Mouse (Mus musculus) heart, adult 8-10 months (tissue): ENCODE results near the gene Foxn3. TPM values are rescaled to one million over a fixed set of nuclear protein-coding genes. Genes with fewer than 3 reads are reported as not detected.
A peak's percentile ranks its signal among the peaks of the same experiment; 100 is the strongest.

Experiments used
- DNase-seq: peaks from one replicate; pipeline ENCODE4 v3.0.0; 2022; ENCODE audit warnings: low spot score
- total RNA-seq, 4 experiments: library from RNA; stranded (reverse); gene quantifications; 2 replicates each; pipeline ENCODE4 v1.2.4; 2022

Gene Foxn3
- total RNA-seq, 4 experiments from 2014 or later = 98.7 to 128 (median 104) TPM

DNA sequence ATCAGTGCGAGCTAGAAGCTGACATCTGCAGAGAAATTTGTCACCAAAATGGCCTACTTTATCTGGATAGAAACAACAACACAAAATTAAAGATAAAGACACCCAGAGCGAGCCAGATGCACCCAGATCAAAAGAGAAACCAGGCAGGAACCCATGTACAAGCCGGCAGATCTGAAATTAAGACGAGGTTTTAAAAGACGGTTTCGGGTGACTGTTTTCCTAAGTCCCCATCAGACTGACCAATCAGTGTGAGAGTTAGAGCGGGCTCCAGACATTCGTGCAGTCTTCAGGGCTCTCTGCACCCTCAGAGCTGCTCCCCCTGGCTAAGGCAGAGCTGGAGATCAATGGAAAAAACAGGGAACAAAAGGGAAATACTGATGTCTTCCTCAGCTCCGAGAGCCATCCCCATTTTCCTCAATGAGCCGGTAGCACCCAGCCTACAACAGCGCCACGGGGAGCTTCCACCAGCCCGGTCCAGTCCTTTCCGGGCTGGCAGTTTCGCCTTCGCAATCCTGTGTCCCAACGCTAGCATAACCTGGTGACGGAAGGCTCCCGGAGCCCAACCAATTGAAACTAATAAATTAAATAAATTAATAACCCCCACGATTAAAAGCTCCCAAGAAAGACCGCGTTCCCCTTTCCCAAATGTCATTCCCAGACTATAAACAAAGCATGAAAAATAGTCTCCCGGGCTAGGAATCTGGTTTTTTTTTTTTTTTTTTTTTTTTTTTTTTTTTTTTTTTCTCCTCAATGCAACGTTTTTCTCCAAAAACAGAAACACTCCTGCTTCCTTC lies 1.1 kb downstream of the Foxn3 start:
- DNase-seq = peak; percentile 70

DNA sequence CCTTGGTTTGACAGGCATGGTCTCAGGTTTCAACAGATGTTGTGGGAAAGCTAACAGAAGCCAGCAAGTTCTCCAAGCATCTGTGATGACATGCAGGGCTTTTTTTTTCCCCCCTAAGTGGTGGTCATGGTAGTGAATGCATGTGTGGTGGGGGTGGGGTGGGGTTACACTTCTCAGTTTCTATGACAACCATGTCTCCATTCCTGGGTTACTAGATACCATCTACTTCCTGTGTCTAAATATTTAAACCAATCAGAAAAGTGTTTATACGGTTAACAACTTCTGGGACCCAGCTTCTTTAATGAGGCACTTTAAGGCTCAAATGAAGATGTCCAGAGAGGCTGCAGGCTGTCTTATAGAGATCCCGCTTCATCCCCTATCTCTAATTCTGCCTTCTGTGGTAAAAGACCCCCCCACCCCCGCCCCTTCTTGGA lies 2.0 kb downstream of the Foxn3 start:
- no peak for DNase-seq

DNA sequence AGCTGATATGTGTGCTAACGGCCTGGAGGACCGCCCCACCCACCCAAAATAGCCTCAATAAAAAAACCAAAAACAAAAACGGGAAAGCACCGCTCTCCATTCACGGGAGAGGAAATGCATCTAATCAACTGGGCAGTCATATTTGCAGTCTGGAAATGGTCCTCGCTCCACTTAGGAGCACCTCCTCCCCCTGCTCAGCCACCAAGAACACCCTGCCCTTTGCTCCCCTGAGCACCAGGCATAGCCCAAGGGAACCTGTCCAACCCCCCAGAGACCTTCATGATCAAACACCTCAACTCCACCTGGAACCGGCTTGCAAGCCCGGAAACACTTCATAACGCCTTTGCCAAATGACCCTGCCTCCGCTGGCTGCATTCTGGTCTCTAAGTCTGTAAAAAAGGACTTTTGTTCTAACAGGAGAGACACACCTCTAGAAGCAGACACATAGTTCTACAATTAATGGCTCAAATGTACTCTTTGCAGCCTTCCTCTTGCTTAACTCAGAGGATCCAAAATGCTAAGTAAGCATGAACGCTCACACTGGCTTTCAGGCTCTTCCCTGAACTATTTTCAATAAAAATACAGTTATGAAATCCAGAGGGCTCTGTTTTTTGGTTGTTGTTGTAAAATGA lies 2.6 kb downstream of the Foxn3 start:
- DNase-seq = peak; percentile 55

DNA sequence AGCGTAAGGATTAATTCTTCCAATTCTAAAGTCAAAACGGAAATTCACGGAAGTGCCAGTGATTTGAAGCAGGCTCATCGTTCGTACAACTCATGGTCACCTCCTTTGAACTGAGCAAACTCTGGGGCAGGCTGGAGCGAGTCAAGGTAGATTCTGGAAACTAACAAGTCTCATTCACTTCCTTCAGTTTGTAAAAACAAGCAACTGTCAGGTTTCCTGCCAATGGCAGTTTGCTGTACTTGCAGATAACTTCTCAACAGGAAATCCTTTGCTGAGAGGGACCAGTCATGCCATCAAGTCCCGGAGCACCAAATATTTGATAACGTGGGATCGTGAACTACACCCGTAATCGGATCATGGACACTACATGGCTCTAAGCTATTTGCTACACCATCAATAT lies 3.9 kb downstream of the Foxn3 start:
- peak; percentile 33 for DNase-seq

DNA sequence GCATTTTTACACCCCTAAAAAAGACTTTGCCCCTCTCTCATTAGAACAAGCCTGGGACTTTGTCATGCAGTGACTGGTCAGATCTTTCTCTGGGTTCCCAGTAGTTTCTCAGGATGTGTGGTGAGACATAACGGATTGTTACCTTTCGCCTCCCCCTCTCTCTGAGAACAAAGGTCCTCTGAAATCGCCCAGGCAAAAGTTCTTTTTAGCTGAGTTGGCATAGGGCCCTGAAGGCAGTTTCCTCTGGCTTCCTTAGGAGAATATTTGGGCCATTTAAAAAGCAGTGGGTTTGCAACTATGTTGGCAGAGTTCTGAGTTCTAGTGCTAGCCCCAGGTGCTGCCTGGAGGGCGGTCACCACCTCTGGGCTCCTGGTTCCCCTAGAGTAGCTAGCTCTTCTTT lies 4.9 kb downstream of the Foxn3 start:
- DNase-seq = no peak

DNA sequence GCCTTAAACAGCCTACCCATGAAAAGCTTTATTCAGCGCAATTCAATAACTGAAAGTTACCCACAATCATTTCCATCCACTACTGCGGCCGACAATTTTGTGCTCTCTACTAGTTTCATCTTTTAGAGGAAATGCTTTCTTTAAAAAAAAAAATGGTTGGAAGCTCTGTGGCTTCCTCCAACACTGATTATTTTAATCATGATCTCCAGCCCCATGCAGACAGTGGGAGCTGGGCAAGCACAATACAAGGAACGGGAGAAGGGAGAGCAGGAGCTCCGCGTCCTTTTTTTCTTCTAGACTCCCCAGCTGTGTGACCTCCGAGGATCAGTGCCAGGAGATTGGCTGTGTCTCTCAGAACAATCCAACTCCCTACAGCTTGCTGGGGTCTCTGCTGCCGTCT lies 5.9 kb downstream of the Foxn3 start:
- DNase-seq = no peak

DNA sequence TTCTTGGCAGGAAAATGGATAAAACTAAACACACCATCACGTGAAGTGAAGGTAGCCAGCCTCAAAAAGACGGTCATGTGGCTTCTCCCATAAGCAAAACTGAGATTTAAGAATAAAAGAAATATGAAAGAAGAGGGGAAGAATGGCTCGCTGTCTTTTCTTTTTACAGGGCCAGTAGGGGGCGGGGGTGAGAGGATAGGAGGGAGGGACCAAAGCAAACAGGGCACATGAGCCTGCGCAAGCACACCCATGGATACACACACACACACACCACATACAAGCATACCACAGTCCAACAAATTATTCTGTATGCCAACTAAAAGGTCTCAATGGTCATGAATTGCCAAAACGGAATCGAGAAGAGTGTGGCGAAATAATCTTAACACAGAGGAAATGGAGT lies 12.8 kb downstream of the Foxn3 start:
- DNase-seq = no peak

DNA sequence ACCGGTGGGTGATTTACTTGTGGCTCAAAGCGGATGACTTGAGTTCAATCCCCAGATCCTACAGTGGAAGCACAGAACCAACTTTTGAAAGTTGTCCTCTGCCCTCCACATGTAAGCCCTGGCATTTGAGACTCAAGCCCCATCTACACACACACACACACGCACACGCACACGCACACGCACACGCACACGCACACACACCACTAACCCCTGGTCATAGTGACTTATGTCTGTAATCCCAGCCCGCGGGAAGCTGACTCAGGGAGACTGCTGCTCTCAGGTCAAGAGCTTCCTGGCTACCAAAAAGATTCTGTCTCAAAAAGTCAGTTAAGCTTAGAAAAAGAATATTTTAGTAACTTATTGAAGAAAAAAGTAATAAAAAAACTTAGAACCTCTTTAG lies 13.6 kb downstream of the Foxn3 start:
- no peak for DNase-seq

DNA sequence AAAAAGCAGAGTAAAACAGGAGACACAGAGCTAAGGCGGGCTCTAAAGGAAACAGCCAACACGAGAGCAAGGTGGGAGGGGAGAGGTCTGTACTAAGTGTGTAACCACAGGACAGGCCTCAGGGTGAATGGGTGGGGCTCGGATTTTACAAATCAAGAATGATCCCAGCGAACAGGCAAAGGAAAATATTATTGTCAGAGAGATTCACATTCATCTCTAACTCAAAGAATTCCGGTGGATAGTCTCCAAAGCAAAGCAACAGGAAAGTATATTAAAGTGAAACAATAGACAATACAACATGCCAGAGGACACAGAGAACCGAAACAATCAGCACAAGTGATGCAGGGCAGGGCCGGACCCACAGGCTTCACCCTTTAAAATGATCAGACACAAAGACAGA lies 15.0 kb downstream of the Foxn3 start:
- DNase-seq = peak; percentile 35

DNA sequence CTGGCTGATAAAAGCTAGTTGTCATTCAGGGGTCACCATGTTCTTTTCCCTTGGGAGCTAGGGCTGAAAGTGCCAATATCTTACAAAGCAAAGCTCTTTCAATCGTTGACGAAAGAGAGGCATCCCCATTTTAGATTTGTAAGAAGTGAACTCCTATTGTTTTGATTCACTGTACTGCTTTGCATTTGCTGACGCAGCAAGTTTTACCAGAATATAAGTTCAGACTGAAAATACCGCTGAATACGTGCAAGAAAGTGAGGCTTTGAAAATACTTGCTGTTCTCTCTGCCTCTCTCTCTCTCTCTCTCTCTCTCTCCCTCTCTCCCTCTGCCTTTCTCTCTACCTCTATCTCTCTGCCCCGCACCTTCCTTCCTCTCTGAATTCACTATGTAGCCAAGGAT lies 16.1 kb downstream of the Foxn3 start:
- no peak for DNase-seq

DNA sequence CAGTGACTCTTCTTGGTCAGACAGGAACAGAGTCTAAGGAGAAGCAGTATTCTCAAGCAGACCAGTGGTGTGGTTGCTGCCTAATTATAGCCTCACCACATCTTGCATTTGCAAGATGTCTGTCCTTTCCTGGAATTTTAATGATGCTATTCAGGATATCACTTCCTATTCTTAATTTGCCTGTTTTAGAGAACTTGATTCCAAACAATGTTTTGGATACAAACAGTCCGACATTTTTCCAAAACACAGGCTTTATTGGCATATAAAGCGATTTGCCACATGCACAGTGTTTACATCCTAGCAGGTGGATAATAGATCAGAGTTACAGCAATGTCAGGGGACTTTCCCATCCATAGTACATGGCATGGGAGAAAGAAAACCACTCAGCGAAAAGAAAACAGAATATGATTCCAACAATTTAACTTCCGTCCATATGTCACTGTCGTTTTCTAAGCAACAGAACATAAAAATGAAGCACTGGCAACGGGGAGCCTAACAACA lies 18.1 kb downstream of the Foxn3 start:
- peak; percentile 69 for DNase-seq

DNA sequence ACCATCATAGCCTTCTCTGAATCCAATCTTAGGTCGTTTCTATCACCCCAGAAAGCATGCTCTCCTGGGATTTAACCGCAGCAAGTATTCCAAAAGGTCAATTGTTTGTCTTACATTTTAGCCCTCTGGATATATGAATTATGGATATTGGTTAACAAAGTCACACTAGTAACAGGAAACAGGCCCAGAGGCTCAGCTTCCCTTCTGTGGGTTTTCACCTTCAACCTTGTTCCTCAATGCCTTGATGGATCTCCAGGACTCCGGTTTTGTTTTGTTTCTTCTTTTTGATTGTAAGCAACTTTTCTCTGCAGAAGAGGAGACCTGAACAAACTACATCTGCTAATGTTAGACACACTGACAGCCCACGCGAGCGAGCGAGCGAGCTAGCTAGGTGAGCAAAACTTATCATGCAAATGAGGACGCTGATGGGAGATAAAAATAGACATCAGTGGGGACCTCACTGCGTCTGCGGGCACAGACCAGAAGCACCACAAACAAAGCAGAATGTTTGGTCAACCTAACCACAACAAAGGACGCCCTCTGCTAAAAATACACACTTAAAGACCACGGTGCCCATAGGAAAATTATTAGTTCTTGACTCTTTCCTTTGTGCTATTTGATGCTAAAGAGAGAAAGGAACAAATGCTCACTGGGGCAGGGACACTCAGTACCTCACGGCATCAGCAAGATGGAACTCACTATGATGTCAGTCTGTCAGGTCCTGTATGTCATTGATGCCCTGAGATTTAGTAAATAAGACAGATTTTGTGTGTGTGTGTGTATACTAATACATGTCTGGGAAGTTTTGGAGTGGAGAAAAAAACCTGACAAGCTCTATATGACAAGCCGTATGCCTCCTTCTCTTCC lies 18.9 kb downstream of the Foxn3 start:
- DNase-seq = no peak

DNA sequence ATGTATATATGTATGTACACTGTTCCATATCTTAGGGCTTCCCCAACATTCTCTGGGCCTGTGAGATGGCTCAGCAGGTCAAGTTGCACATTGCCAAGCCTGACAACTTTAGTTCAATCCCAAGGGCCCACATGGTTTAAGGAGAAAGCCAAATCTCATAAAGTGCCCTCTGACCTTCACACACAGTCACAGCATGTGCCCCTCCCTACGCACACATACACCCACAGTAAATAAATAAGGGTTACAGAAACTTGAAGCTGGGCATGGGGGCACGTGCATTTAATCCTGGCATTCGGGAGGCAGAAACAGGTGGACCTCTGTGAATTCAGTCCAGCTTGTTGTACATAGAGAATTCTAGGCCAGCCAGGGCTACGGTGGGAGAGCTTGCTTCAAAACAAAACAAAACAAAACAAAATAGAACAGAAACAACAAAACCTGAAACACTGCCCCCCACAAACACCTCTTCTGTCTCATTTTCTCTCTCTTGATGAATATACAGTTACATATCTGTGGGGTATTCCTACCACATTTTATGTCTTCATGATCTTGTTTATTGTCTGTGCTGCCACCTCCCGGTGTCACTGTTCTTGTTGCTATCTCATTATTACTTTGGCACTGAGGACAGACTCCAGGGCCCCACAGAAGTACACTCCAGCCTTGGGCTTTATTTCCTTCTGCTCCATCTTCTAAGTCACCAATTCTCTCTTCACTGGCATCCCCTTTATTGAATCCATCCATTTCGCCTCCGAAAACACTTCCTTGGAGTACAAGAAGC lies 19.8 kb downstream of the Foxn3 start:
- no peak for DNase-seq

DNA sequence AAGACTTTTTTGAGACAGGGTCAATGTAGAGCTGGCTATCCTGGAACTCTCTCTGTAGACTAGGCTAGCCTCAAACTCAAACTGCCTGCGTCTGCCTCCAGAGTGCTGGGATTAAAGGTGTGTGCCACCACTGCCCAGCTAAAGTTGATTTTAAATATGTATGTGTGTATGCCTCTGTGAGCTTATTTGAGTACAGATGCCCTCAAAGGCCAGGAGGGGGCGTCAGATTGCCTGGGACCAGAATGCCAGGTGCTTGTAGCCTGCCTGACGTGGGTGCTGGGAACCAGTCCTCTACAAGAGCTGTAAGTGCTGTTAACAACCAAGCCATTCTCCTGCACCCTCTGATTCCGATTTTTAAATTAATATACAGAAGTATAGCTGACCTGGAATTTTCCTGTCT lies 23.2 kb downstream of the Foxn3 start:
- no peak for DNase-seq

DNA sequence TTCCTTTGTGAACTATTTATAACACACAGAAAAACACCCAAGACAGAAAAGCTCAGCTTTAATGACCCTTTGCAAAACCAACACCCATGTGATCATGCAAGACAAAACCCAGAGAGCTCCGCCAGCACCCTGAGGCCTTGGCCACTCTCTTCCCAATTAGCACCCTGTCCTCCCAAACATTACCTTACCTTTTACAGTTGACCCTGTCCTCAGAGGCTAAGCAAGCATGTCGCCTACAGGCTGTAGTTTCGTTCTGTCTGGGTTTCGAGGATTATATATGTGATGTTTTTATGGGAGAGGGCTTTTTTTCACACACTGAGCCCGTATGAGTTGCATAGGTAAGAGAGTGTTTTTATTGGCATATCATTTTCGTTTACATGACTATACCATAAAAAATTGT lies 26.1 kb downstream of the Foxn3 start:
- no peak for DNase-seq

DNA sequence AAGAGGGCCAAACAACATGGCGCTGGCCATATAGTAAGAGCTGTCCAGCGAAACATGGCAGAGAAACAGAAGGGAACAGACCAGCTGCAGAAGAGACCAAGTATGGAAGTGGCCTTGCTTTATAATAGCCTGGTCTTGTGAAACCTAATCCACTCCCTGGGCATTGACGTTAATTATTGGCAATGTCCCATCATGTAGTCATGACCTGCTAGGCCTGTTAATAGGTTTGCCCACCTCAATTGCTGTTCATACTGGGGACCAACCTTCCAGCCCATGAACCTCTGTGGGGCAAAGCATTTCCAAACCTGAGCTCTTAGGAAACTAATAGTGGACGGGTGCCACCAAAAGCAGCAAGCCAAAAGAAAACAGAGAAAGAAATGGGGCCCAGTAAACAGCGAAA lies 27.0 kb downstream of the Foxn3 start:
- no peak for DNase-seq

DNA sequence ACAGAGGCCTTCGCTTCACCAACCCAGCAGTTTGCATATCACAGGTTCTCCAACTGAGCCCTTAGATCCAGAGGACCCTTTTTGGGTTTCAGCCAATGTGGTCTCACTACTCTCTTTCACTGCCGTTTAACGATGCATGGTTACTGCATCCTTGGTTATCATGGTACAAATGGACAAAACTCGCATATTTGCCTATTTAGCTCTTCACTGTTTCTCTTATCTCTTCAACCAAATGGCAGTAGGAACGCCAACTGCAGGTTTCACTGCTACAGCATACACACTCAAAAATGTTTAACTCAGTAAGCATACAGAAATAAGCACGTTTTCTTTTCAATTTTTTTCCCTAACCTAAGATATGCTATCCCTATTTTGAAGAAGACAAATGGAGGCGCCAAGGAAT lies 31.0 kb downstream of the Foxn3 start:
- DNase-seq = no peak

DNA sequence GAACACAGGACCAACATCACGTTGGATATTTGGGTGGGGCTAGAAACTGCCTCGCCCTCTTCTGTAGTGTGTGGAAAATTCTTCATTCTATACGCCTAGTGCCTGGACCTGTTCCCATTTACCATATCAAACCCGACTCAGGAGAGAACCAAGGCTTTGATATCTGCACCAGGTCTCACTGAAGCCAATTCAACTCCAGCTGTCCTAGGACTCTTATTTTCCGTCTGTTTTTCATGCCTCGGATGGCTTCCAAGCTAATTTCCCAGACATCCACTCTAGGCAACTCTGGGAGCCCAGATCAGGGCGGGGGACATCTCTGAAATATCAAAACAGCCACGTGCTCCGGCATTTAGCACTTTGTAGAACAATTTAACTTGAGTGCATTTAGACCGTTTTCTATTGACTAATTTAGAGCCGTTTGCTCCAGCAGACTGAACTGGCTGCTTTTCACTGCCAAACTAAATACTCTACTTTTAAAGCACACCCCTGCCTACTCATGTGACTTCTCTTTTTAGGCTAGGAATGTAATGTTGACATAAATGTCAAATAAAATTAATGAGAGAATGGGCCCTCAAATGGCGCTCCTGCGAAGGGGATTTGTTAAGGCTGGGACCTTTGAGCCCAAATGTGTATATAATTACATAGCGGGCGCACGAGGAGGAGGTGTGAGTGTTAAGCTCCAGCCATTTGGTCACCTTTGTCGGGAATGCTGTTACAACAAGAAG lies 33.5 kb downstream of the Foxn3 start:
- peak; percentile 38 for DNase-seq

DNA sequence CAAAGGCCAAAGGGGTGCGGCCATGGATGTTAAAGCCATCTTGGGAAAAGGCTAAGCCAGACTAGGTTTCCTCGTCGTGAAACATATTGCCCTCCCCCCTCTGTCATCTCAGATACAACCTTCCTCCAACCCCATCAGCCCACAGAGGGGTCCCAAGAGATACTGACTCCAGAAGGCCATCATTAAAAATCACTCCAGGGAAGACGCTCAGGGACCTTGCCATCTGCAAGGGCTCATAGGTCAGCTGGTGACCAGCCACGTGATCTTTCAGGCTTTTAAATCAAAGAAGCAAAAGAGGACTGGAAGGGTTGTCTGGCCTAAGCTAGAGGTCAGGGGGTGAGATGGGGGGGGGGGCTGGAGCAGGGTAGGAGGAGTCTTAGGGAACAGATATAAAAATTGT lies 34.4 kb downstream of the Foxn3 start:
- DNase-seq = no peak

DNA sequence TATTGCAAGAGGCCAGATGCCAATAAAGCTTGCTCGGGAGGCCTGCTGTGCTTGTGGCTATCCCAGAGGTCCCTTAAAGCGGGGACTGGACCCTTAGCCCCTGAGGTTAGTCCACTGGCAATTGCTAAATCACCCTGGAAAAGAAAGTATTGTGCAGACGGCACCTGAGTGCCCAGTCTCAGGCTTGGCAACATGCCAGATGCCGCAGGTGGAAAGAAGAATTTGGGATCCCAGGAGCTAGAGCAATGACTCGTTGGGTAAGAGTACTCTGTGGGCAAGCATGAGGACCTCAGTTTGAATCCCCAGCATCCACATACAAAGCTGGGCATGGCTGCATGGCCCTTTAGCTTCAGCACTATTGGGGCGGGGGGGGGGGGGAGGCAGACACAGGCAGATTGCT lies 35.9 kb downstream of the Foxn3 start:
- no peak for DNase-seq
